Mouse (Mus musculus) kidney, postnatal 0 days (tissue): ENCODE measurements around the gene Ccdc187. TPM values are rescaled to one million over a fixed set of nuclear protein-coding genes. Genes with fewer than 3 reads are reported as not detected.
A peak's percentile ranks its signal among the peaks of the same experiment; 100 is the strongest.

Experiments
- ATAC-seq: fragments of 200-750 bp; cut with Nextera tagmentation; replicated peaks from 2 replicates; pipeline ENCODE4 v1.8.0; 2017; ENCODE audit warnings: low read depth, moderate number of reproducible peaks, moderate TSS enrichment, moderate library complexity; ENCODE audit not compliant: low FRiP score
- DNase-seq: peaks from one replicate; pipeline ENCODE4 v3.0.0-alpha.2; 2016; ENCODE audit warnings: low spot score
- H3K27ac ChIP-seq: fragments of 300-500 bp; sonication (generic); 2 replicates; pipeline ENCODE4 v1.5.1; 2014; ENCODE audit warnings: mild to moderate bottlenecking
- H3K27me3 ChIP-seq: fragments of 300-500 bp; sonication (generic); 2 replicates; pipeline ENCODE4 v1.6.1; 2014; ENCODE audit warnings: low read length, mixed read lengths; ENCODE audit not compliant: insufficient read depth
- H3K36me3 ChIP-seq: fragments of 300-500 bp; sonication (generic); 2 replicates; pipeline ENCODE4 v1.6.1; 2014; ENCODE audit warnings: low read length, mixed read lengths; ENCODE audit not compliant: insufficient read depth
- H3K4me1 ChIP-seq: fragments of 300-500 bp; sonication (generic); replicated peaks from 2 replicates; pipeline ENCODE4 v1.6.1; 2014; ENCODE audit warnings: antibody characterized with exemption, low read length, mixed read lengths; ENCODE audit not compliant: insufficient read depth
- H3K4me2 ChIP-seq: fragments of 300-500 bp; sonication (generic); 2 replicates; pipeline ENCODE4 v1.6.1; 2014; ENCODE audit warnings: mild to moderate bottlenecking, low read length, moderate library complexity, mixed read lengths
- H3K4me3 ChIP-seq: fragments of 300-500 bp; sonication (generic); replicated peaks from 2 replicates; pipeline ENCODE4 v1.5.1; 2014; ENCODE audit warnings: low read depth, low read length
- H3K9ac ChIP-seq: fragments of 300-500 bp; sonication (generic); 2 replicates; pipeline ENCODE4 v1.6.1; 2014; ENCODE audit warnings: low read depth, low read length
- H3K9me3 ChIP-seq: fragments of 300-500 bp; sonication (generic); replicated peaks from 2 replicates; pipeline ENCODE4 v1.6.1; 2016; ENCODE audit warnings: low read length, inconsistent platforms, mixed read lengths
- CTCF ChIP-seq: IDR thresholded peaks from 2 replicates; pipeline ENCODE4 v1.5.1; 2016; ENCODE audit warnings: antibody characterized with exemption, low read depth, mild to moderate bottlenecking, moderate library complexity
- WGBS: fragments of 180-500 bp; shearing (Covaris S2); extraction: QIAGEN DNeasy Blood & Tissue Kit; methylation state at CpG from one replicate; pipeline ENCODE4 v1.1.7; 2014; 5-methylcytosine and 5-hydroxymethylcytosine counted together
- polyA plus RNA-seq: library from polyadenylated mRNA; unstranded; fragments of >200 nt; fragmentation: Nextera tagmentation; extraction: Ambion mirVana; gene quantifications from 2 replicates; pipeline ENCODE4 v1.2.1, GENCODE M21; 2015

The Ccdc187 gene
- polyA plus RNA-seq, 1 experiment from 2014 or later = not detected

- Histone ChIP-seq H3K27ac (peak overlapping the region; percentile 89), H3K4me3 (peak overlapping the region; percentile 73), H3K4me1 (0 out of 2 replicates have a peak, but pooled peaks cover 19% of the 10 kb centered on the region), H3K9me3 (no peaks in the 10 kb centered on the region), H3K4me2 (peak overlapping the region; percentile 80), H3K27me3 (no peaks in the 10 kb centered on the region), H3K9ac (peak overlapping the region; percentile 79; the same call in 1 of the 2 replicates), H3K36me3 (no peaks in the 10 kb centered on the region)
- TF ChIP-seq CTCF = no peak
- 25% methylated on average over 13 of the region's 13 CpGs for WGBS
- ATAC-seq (peak; percentile 33; the same call in 1 of the 2 replicates), DNase-seq (peak; percentile 91)
Measured at GRCm38 (mm10) chr2:26314281-26315071, 20.1 kb upstream of the Ccdc187 start.

- H3K27ac ChIP-seq = peak overlapping the region; percentile 89; the same call in 1 of the 2 replicates
- ATAC-seq = no peak
- DNase-seq = no peak
- H3K36me3 ChIP-seq = no peaks in the 10 kb centered on the region
- H3K4me3 ChIP-seq = no peak overlapping the region
- H3K4me2 ChIP-seq = no peak overlapping the region
- no peaks in the 10 kb centered on the region for H3K27me3 ChIP-seq
- TF ChIP-seq CTCF = no peak
- H3K4me1 ChIP-seq = 0 out of 2 replicates have a peak, but pooled peaks cover 21% of the 10 kb centered on the region
- no peaks in the 10 kb centered on the region for H3K9me3 ChIP-seq
- H3K9ac ChIP-seq = no peak overlapping the region
- 94% methylated on average over 1 of the region's 1 CpGs for WGBS
Measured at GRCm38 (mm10) chr2:26313394-26313793, 19.0 kb upstream of the Ccdc187 start.

- Histone ChIP-seq H3K27ac (no peak overlapping the region), H3K27me3 (no peaks in the 10 kb centered on the region), H3K4me2 (no peak overlapping the region), H3K4me1 (0 out of 2 replicates have a peak, but pooled peaks cover 21% of the 10 kb centered on the region), H3K9ac (no peak overlapping the region), H3K4me3 (no peak overlapping the region), H3K36me3 (no peaks in the 10 kb centered on the region), H3K9me3 (no peaks in the 10 kb centered on the region)
- ATAC-seq = no peak
- no peak for DNase-seq
- TF ChIP-seq CTCF = peak; percentile 62
- 60% methylated on average over 2 of the region's 2 CpGs for WGBS
Measured at GRCm38 (mm10) chr2:26312812-26313211, 18.5 kb upstream of the Ccdc187 start.

- TF ChIP-seq CTCF = no peak
- H3K9ac ChIP-seq = no peak overlapping the region
- WGBS = 66% methylated on average over 5 of the region's 5 CpGs
- 0 out of 2 replicates have a peak, but pooled peaks cover 21% of the 10 kb centered on the region for H3K4me1 ChIP-seq
- no peak overlapping the region for H3K4me3 ChIP-seq
- H3K9me3 ChIP-seq = no peaks in the 10 kb centered on the region
- H3K4me2 ChIP-seq = no peak overlapping the region
- H3K27me3 ChIP-seq = no peaks in the 10 kb centered on the region
- no peak overlapping the region for H3K27ac ChIP-seq
- H3K36me3 ChIP-seq = no peaks in the 10 kb centered on the region
- no peak for DNase-seq
- ATAC-seq = no peak
Measured at GRCm38 (mm10) chr2:26311936-26312335, 17.6 kb upstream of the Ccdc187 start.

GRCm38 (mm10) chr2:26309739-26310138, 15.4 kb upstream of the Ccdc187 start:
- 19% methylated on average over 10 of the region's 10 CpGs for WGBS
- TF ChIP-seq CTCF = no peak
- Histone ChIP-seq H3K4me3 (no peak overlapping the region), H3K4me2 (no peak overlapping the region), H3K4me1 (0 out of 2 replicates have a peak, but pooled peaks cover 9% of the 10 kb centered on the region), H3K36me3 (no peaks in the 10 kb centered on the region), H3K9me3 (no peaks in the 10 kb centered on the region), H3K9ac (no peak overlapping the region), H3K27me3 (no peaks in the 10 kb centered on the region), H3K27ac (peak overlapping the region; percentile 78)
- DNase-seq (peak; percentile 92), ATAC-seq (peak; percentile 72)

GRCm38 (mm10) chr2:26306702-26307101, 12.3 kb upstream of the Ccdc187 start:
- TF ChIP-seq CTCF = no peak
- H3K4me3 ChIP-seq = no peak overlapping the region
- no peaks in the 10 kb centered on the region for H3K9me3 ChIP-seq
- no peak for DNase-seq
- H3K27ac ChIP-seq = no peak overlapping the region
- H3K4me2 ChIP-seq = no peak overlapping the region
- no peak for ATAC-seq
- 82% methylated on average over 3 of the region's 3 CpGs for WGBS
- no peak overlapping the region for H3K9ac ChIP-seq
- 0 out of 2 replicates have a peak, but pooled peaks cover 6% of the 10 kb centered on the region for H3K4me1 ChIP-seq
- no peaks in the 10 kb centered on the region for H3K27me3 ChIP-seq
- no peaks in the 10 kb centered on the region for H3K36me3 ChIP-seq
